Mouse (Mus musculus) C2C12 (cell line): ENCODE measurements around the gene Herc2.

Experiments used
- CEBPB ChIP-seq: IDR thresholded peaks from one replicate; pipeline ENCODE4 v1.6.1; 2011; ENCODE audit warnings: low read depth, mild to moderate bottlenecking, control low read depth, moderate library complexity
- CTCF ChIP-seq: IDR thresholded peaks from one replicate; pipeline ENCODE4 v1.5.1; 2011; ENCODE audit not compliant: control insufficient read depth, insufficient read depth, insufficient read length
- FOSL1 ChIP-seq: IDR thresholded peaks from one replicate; pipeline ENCODE4 v1.8.0; 2011; ENCODE audit warnings: mild to moderate bottlenecking, low read length; ENCODE audit not compliant: poor library complexity, insufficient read depth, severe bottlenecking
- MAX ChIP-seq: IDR thresholded peaks from one replicate; pipeline ENCODE4 v1.6.1; 2011; ENCODE audit warnings: mild to moderate bottlenecking, control low read depth
- MYOD1 ChIP-seq: IDR thresholded peaks from one replicate; pipeline ENCODE4 v1.6.1; 2011; ENCODE audit warnings: low read depth; ENCODE audit not compliant: control insufficient read depth, insufficient read length
- MYOG ChIP-seq: IDR thresholded peaks from one replicate; pipeline ENCODE4 v1.6.1; 2011; ENCODE audit not compliant: control insufficient read depth, insufficient read length; ENCODE audit errors: extremely low read depth
- USF1 ChIP-seq: IDR thresholded peaks from one replicate; pipeline ENCODE4 v1.6.1; 2011; ENCODE audit warnings: low read depth, mild to moderate bottlenecking, control low read depth, moderate library complexity

GRCm38 (mm10) chr7:56018446-56018971, 31.5 kb upstream of the Herc2 start:
- TF ChIP-seq MYOG (no peak), CTCF (no peak), CEBPB (no peak), USF1 (no peak), FOSL1 (no peak), MAX (no peak), MYOD1 (no peak)
